Mouse (Mus musculus) stomach, postnatal 0 days (tissue): Measurements from ENCODE around the gene Plxna2. TPM values are rescaled to one million over a fixed set of nuclear protein-coding genes. Genes with fewer than 3 reads are reported as not detected.
A peak's percentile ranks its signal among the peaks of the same experiment; 100 is the strongest.

Source experiments
- ATAC-seq: fragments of 200-750 bp; cut with Nextera tagmentation; 2 replicates; pipeline ENCODE4 v1.8.0; 2017; ENCODE audit not compliant: low FRiP score, low TSS enrichment
- DNase-seq: peaks from one replicate; pipeline ENCODE4 v3.0.0-alpha.2; 2016; ENCODE audit warnings: low spot score
- H3K27ac ChIP-seq: fragments of 300-500 bp; sonication (generic); replicated peaks from 2 replicates; pipeline ENCODE4 v1.5.1; 2014; ENCODE audit warnings: mild to moderate bottlenecking, control low read depth
- H3K27me3 ChIP-seq: fragments of 300-500 bp; sonication (generic); 2 replicates; pipeline ENCODE4 v1.6.1; 2014; ENCODE audit warnings: low read length; ENCODE audit not compliant: control insufficient read depth, insufficient read depth
- H3K36me3 ChIP-seq: fragments of 300-500 bp; sonication (generic); 2 replicates; pipeline ENCODE4 v1.6.1; 2014; ENCODE audit warnings: low read length, mixed read lengths; ENCODE audit not compliant: control insufficient read depth, insufficient read depth
- H3K4me1 ChIP-seq: fragments of 300-500 bp; sonication (generic); replicated peaks from 2 replicates; pipeline ENCODE4 v1.6.1; 2014; ENCODE audit warnings: antibody characterized with exemption; ENCODE audit not compliant: control insufficient read depth, insufficient read depth
- H3K4me2 ChIP-seq: fragments of 300-500 bp; sonication (generic); replicated peaks from 2 replicates; pipeline ENCODE4 v1.6.1; 2014; ENCODE audit warnings: low read depth, mild to moderate bottlenecking, control low read depth, moderate library complexity
- H3K4me3 ChIP-seq: fragments of 300-500 bp; sonication (generic); 2 replicates; pipeline ENCODE4 v1.5.1; 2014; ENCODE audit warnings: low read depth, low read length, control low read depth
- H3K9ac ChIP-seq: fragments of 300-500 bp; sonication (generic); 2 replicates; pipeline ENCODE4 v1.6.1; 2014; ENCODE audit warnings: mild to moderate bottlenecking, low read length, control low read depth, mixed read lengths
- H3K9me3 ChIP-seq: fragments of 300-500 bp; sonication (generic); 2 replicates; pipeline ENCODE4 v1.6.1; 2016; ENCODE audit warnings: low read length; ENCODE audit not compliant: control insufficient read depth
- CTCF ChIP-seq: IDR thresholded peaks from 2 replicates; pipeline ENCODE4 v1.5.1; 2016; ENCODE audit warnings: antibody characterized with exemption, low read depth, mild to moderate bottlenecking, moderate library complexity
- EP300 ChIP-seq: optimal IDR thresholded peaks from 2 replicates; pipeline ENCODE3; 2016; ENCODE audit warnings: antibody characterized with exemption
- WGBS: fragments of 180-500 bp; shearing (Covaris S2); extraction: QIAGEN DNeasy Blood & Tissue Kit; methylation state at CpG from one replicate; pipeline ENCODE4 v1.1.7; 2014; 5-methylcytosine and 5-hydroxymethylcytosine counted together
- polyA plus RNA-seq: library from polyadenylated mRNA; unstranded; fragments of >200 nt; fragmentation: Nextera tagmentation; extraction: Ambion mirVana; gene quantifications from 2 replicates; pipeline ENCODE4 v1.2.1, GENCODE M21; 2015

Gene Plxna2
- 3.4 and 3.5 TPM in 2 replicates for polyA plus RNA-seq

DNA sequence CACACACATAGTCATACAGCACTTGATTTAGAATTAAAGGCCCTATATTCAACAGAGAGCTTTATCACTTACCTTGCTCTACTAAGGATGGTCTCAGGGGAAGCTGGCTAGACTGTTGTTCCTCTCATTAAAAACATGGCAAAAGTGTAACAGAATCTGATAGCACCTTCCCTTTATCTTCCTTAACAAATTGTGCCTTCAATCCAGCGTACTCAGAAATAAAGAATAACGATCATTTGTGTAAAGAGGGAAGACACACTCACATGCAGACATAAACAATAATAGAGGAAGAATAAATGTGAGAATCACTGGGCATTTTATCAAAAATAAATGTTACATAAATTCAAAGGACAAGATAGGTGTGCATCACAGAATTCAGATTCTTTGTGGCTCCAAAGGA is at the start of gene Plxna2:
TSS of gene Plxna2 (plus strand) at position 301 of the 400 bp plus-strand sequence.
- no peaks in the 10 kb centered on the region for H3K9me3 ChIP-seq
- DNase-seq (no peak), ATAC-seq (no peak)
- no peak within 1 kb of the TSS for H3K27ac ChIP-seq
- WGBS, result 95% methylated on average over 2 of the region's 2 CpGs
- no peak for TF ChIP-seq CTCF
- no peaks in the 10 kb centered on the region for H3K27me3 ChIP-seq
- peak within 1 kb of the TSS; percentile 92 for H3K4me3 ChIP-seq
- H3K36me3 ChIP-seq, result no peaks in the 10 kb centered on the region
- peaks cover 2% of the 10 kb centered on the region; the same call in 1 of the 2 replicates for H3K4me1 ChIP-seq
- peak within 1 kb of the TSS; percentile 88 for H3K9ac ChIP-seq
- peak within 1 kb of the TSS; percentile 95 for H3K4me2 ChIP-seq

- H3K27me3 ChIP-seq, result no peaks in the 10 kb centered on the region
- no peaks in the 10 kb centered on the region for H3K9me3 ChIP-seq
These were observed 44.1 kb upstream of the Plxna2 start for GRCm38 (mm10) chr1:194573870-194574269.

DNA sequence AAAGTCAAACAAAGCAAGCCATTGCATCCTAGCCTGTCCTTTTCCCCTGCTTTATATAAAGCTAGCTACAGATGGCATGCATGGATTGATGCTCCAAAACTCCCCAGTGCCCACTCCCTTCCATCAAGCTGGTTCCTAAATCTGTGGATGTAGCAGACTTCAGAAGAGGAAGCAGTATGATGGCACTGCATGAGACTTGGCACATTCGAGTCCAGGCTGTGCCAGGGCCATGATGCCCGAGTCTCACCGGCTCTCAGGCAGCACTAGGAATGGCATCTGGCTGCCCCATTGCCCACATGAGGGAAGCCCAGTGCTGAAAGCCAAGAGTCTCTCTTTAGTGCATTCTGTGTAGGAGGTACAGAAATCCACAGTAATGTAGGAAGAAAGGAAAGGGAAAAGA is 39.7 kb upstream of the Plxna2 start:
- Histone ChIP-seq H3K4me2 (no peak overlapping the region), H3K27ac (no peak overlapping the region), H3K9ac (no peak overlapping the region), H3K27me3 (no peaks in the 10 kb centered on the region), H3K4me3 (no peak overlapping the region), H3K36me3 (no peaks in the 10 kb centered on the region), H3K4me1 (no peaks in the 10 kb centered on the region), H3K9me3 (no peaks in the 10 kb centered on the region)
- DNase-seq (no peak), ATAC-seq (no peak)
- 87% methylated on average over 3 of the region's 3 CpGs for WGBS
- TF ChIP-seq CTCF (no peak), EP300 (no peak)

More at GRCm38 (mm10) chr1:194573870-194574269, 44.1 kb upstream of the Plxna2 start:
- DNase-seq, result no peak
- no peak for ATAC-seq
- TF ChIP-seq CTCF, result no peak
- TF ChIP-seq EP300, result no peak
- H3K4me3 ChIP-seq, result no peak overlapping the region
- H3K4me2 ChIP-seq, result no peak overlapping the region
- H3K4me1 ChIP-seq, result no peaks in the 10 kb centered on the region
- H3K27ac ChIP-seq, result no peak overlapping the region
- 64% methylated on average over 3 of the region's 3 CpGs for WGBS
- no peak overlapping the region for H3K9ac ChIP-seq
- H3K36me3 ChIP-seq, result no peaks in the 10 kb centered on the region

DNA sequence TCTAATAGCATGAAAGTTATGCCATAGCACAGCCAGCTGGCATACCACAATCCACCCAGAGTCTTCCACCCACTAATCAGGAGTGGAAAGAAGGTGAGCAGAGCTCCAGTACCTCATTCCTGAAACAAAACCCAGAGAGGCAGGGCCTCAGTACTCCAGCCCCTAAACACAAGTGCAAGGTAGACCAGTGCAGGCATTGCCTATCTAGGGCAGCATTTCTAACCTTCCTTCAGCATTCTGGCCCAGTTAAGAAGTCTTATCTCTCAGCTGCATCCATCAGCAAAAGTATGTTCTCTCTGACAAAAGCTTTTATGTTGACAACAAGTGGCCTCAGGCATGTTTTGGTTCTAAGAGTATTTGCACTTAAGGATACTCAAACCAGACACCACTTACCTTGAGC is 37.5 kb upstream of the Plxna2 start:
- no peak overlapping the region for H3K4me2 ChIP-seq
- H3K4me1 ChIP-seq, result no peaks in the 10 kb centered on the region
- no peaks in the 10 kb centered on the region for H3K27me3 ChIP-seq
- H3K9ac ChIP-seq, result no peak overlapping the region
- DNase-seq (no peak), ATAC-seq (no peak)
- no peaks in the 10 kb centered on the region for H3K9me3 ChIP-seq
- no peak overlapping the region for H3K4me3 ChIP-seq
- no peaks in the 10 kb centered on the region for H3K36me3 ChIP-seq
- no peak for TF ChIP-seq EP300
- TF ChIP-seq CTCF, result no peak
- no peak overlapping the region for H3K27ac ChIP-seq

DNA sequence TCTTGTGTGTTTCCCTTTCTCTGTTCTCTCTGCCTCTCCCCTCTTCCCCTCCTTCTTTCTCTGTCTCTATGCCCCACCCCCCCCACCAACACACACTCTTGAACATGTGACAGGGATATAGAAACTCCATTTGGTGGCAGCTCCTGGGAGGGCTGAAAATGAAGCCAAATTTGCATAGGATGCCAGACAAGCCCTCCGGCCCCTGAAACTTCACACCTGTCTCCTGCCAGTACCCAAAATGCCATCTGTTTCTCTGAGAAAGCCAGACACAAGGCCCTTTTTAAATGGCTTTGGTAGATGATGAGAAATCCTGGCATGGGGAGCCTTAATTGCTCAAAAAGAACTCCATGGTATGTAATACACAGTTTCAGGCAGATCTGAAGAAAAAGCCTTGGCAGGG is 31.3 kb upstream of the Plxna2 start:
- H3K36me3 ChIP-seq, result no peaks in the 10 kb centered on the region
- H3K4me1 ChIP-seq, result no peaks in the 10 kb centered on the region; the same call in 1 of the 2 replicates
- no peaks in the 10 kb centered on the region for H3K27me3 ChIP-seq
- DNase-seq, result no peak
- no peak for TF ChIP-seq CTCF
- no peak for TF ChIP-seq EP300
- H3K27ac ChIP-seq, result no peak overlapping the region
- no peaks in the 10 kb centered on the region for H3K9me3 ChIP-seq
- H3K9ac ChIP-seq, result no peak overlapping the region
- H3K4me2 ChIP-seq, result no peak overlapping the region
- no peak overlapping the region for H3K4me3 ChIP-seq
- no peak for ATAC-seq
- WGBS, result 69% methylated on average over 1 of the region's 1 CpGs

DNA sequence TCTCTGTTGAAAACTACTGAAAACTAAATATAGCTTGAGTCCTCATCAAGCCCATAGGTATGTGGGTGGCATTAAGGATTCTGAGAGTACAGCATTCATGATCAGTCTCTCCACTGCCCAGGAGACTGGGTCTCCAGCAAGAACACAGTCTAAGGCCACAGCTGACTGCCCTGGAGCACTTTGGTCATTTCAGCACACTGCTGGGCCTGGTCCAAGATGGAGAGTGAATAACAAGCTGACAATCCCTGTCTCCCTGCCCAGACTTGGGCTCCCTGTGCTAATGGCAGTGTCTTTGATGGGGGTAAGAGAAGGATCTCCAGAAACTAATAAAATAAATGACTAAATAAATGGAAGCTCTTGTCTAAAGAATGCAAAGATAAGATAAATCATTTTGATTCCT is 30.5 kb upstream of the Plxna2 start:
- H3K4me1 ChIP-seq, result no peaks in the 10 kb centered on the region; the same call in 1 of the 2 replicates
- no peaks in the 10 kb centered on the region for H3K36me3 ChIP-seq
- no peaks in the 10 kb centered on the region for H3K9me3 ChIP-seq
- DNase-seq (no peak), ATAC-seq (no peak)
- no peak overlapping the region for H3K27ac ChIP-seq
- no peak overlapping the region for H3K4me3 ChIP-seq
- H3K27me3 ChIP-seq, result no peaks in the 10 kb centered on the region
- TF ChIP-seq EP300 (no peak), CTCF (no peak)
- H3K4me2 ChIP-seq, result no peak overlapping the region
- H3K9ac ChIP-seq, result no peak overlapping the region
